Mouse (Mus musculus): ENCODE measurements around the gene Prok2.

- TF ChIP-seq CTCF (IDR thresholded peaks at IDR 0.05; ENCODE audit: extremely low read depth, insufficient read depth, low read length) (no peak), POLR2A (IDR thresholded peaks at IDR 0.05; ENCODE audit: extremely low read depth, insufficient read depth, low read length) (no peak)
Measured at GRCm38 (mm10) chr6:99683974-99684373, 42.2 kb downstream of the Prok2 start.

All from cortical plate, adult 2 months (tissue).